Mouse (Mus musculus) embryonic facial prominence, embryonic 10.5 days (tissue): Measurements from ENCODE around the gene Ptprd. TPM values are rescaled to one million over a fixed set of nuclear protein-coding genes. Genes with fewer than 3 reads are reported as not detected.
A peak's percentile ranks its signal among the peaks of the same experiment; 100 is the strongest.

Experiments used
- DNase-seq: peaks from one replicate; pipeline ENCODE4 v3.0.0-alpha.2; 2017; ENCODE audit warnings: low spot score
- H3K27ac ChIP-seq: fragments of 300-500 bp; sonication (generic); replicated peaks from 2 replicates; pipeline ENCODE4 v1.5.1; 2016; ENCODE audit warnings: mild to moderate bottlenecking
- H3K27me3 ChIP-seq: fragments of 300-500 bp; sonication (generic); replicated peaks from 2 replicates; pipeline ENCODE4 v1.6.1; 2016; ENCODE audit warnings: low read depth, mild to moderate bottlenecking; ENCODE audit not compliant: poor library complexity, severe bottlenecking
- H3K36me3 ChIP-seq: fragments of 300-500 bp; sonication (generic); replicated peaks from 2 replicates; pipeline ENCODE4 v1.6.1; 2016; ENCODE audit warnings: mild to moderate bottlenecking, moderate library complexity
- H3K4me1 ChIP-seq: fragments of 300-500 bp; sonication (generic); 2 replicates; pipeline ENCODE4 v1.6.1; 2016
- H3K4me3 ChIP-seq: fragments of 300-500 bp; sonication (generic); 2 replicates; pipeline ENCODE4 v1.5.1; 2016; ENCODE audit warnings: mild to moderate bottlenecking, moderate library complexity
- H3K9me3 ChIP-seq: fragments of 300-500 bp; sonication (generic); 2 replicates; pipeline ENCODE4 v1.6.1; 2016; ENCODE audit warnings: mild to moderate bottlenecking
- WGBS: fragments of 180-500 bp; shearing (Covaris S2); methylation state at CpG from one replicate; pipeline ENCODE4 v1.1.7; 2016; 5-methylcytosine and 5-hydroxymethylcytosine counted together
- polyA plus RNA-seq: library from polyadenylated mRNA; unstranded; fragments of >200 nt; fragmentation: Nextera tagmentation; extraction: Ambion mirVana; gene quantifications from 2 replicates; pipeline ENCODE4 v1.2.1, GENCODE M21; 2016

The Ptprd gene
- polyA plus RNA-seq, 1 experiment from 2014 or later = 11.7 TPM

DNA sequence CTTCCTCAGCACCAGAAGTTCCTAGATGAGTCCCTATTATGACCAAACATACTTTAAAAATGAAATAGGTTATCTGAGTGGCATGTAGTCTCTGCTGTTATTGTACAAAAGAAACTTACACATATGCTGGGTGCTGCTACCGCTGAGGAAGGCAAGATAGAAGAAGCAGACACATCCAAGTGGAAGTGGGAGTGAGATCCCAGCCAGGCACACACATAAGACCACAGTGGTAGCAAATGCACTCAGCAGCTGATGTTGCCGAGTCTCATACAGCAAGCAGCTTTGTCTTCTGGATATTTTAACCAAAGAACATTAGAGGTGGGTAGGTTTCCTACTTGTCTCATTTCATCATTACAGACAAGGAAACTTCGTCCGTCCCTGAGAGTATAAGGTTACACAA, 1759.5 kb downstream of the Ptprd start:
- DNase-seq = no peak
- Histone ChIP-seq H3K27me3 (peaks cover 15% of the 10 kb centered on the region), H3K9me3 (no peaks in the 10 kb centered on the region), H3K27ac (no peak overlapping the region), H3K4me1 (peaks cover 13% of the 10 kb centered on the region), H3K36me3 (no peaks in the 10 kb centered on the region), H3K4me3 (no peak overlapping the region)
- WGBS = 78% methylated on average over 4 of the region's 4 CpGs

DNA sequence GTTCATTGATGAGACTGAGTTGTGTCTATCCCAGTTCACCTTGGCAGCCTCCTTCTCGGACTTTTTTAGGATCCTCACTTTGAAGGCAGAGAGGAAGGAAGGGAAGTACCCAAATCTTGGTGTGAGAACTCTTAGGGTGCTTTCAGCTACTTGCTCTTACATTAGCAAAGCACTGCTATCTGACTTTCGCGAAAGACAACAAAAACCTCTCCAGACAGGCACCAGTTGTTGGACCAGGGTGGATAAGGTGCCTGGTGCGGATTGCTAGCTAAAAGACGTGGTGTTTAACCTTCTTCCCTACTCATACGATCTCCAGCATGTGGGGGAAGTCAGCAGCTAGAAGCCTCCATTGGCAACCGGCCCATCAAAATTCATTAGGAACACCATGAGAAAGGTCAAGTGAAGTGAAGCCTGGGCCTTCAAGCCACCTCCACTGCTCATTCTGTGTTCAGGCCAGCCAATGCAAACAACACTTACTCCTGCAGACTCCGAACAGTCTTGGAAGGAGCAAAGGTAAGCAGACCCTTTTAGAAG, 1760.7 kb downstream of the Ptprd start:
- Histone ChIP-seq H3K9me3 (no peaks in the 10 kb centered on the region), H3K36me3 (no peaks in the 10 kb centered on the region), H3K4me3 (peak overlapping the region; percentile 75), H3K27me3 (peaks cover 15% of the 10 kb centered on the region), H3K27ac (peak overlapping the region; percentile 97), H3K4me1 (peaks cover 15% of the 10 kb centered on the region)
- DNase-seq = peak; percentile 15
- WGBS = 45% methylated on average over 8 of the region's 8 CpGs

DNA sequence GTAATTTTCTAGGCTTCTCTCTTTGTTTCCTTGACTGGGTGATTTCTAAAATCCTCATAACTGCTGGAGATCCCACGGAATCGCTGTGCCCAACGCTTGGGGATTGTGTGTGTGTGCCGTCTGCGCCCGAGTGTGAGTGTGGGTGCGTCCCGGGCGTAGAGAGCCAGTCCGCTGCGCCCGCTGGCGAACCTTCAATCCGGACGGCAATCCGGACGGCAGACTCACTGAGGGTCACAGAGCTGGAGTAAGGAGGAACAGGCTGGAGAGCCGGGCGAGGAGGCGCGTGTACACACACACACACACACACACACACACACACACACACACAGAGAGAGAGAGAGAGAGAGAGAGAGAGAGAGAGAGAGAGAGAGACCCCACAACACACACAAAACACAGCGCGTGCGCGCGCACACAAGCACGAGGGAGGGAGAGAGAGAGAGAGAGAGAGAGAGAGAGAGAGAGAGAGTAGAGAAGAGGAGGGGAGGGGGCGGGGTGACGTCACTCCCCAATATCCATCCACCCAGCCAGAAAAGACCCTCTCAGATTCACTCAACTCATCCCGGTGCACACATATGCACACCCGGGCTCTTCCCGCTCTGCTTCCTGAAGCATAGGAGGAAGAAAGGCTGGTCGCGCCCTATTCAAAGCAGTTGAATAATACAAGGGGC, 1761.3 kb downstream of the Ptprd start:
- H3K9me3 ChIP-seq = no peaks in the 10 kb centered on the region
- WGBS = under 1% methylated on average over 34 of the region's 34 CpGs

DNA sequence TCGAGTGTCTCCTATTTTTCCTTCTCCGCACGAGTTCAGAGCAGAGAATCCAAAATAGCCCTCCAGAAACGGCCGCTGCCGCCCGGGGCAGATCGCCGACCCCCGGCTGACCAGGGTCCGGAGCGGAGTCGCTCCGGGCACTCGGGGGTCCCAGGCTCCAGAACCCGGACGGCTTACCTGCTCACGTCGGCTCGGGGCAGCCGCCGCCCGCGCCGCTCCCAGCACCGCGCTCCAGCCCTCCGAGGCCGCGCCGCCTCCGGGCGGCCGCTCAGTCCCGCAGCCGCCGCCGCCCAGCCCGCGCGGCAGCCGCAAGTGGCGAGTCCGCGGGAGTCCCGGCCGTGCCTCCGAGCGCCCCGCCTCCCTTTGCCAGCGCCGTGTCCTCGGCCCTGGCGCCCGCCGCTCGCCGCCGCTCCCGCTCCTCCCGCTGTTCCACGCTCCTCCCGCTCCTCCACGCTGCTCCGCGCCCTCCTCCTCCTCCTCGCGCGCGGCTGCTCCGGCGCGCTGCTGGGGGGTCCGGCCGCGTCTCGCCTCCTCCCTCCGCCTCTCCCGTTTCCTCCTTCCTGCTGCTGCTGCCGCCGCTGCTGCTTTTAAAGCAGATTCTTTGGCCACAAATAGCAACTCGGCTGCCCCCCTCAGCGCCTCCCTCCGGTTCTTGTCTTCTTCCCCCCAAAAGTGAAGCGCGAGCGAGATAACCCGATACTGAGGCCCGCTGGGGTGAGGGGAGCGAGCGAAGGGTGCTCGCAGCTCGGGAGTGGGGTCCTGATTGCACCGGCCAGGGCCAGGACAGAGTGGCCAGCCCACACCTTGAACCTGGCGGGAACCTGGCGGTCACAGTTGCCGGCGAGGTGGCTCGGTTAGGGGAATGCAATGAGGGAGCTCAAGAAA, 1762.1 kb downstream of the Ptprd start:
- H3K4me1 ChIP-seq = peaks cover 15% of the 10 kb centered on the region
- WGBS = under 1% methylated on average over 97 of the region's 99 CpGs
- peak overlapping the region; percentile 97 for H3K27ac ChIP-seq
- no peaks in the 10 kb centered on the region for H3K9me3 ChIP-seq
- H3K4me3 ChIP-seq = peak overlapping the region; percentile 75
- H3K36me3 ChIP-seq = no peaks in the 10 kb centered on the region
- H3K27me3 ChIP-seq = peaks cover 15% of the 10 kb centered on the region
- peak; percentile 83 for DNase-seq

More for the DNA sequence above, 1761.3 kb downstream of the Ptprd start:
- DNase-seq = peak; percentile 87
- peaks cover 15% of the 10 kb centered on the region for H3K27me3 ChIP-seq
- H3K4me3 ChIP-seq = peak overlapping the region; percentile 75
- peak overlapping the region; percentile 97 for H3K27ac ChIP-seq
- no peaks in the 10 kb centered on the region for H3K36me3 ChIP-seq
- H3K4me1 ChIP-seq = peaks cover 15% of the 10 kb centered on the region

DNA sequence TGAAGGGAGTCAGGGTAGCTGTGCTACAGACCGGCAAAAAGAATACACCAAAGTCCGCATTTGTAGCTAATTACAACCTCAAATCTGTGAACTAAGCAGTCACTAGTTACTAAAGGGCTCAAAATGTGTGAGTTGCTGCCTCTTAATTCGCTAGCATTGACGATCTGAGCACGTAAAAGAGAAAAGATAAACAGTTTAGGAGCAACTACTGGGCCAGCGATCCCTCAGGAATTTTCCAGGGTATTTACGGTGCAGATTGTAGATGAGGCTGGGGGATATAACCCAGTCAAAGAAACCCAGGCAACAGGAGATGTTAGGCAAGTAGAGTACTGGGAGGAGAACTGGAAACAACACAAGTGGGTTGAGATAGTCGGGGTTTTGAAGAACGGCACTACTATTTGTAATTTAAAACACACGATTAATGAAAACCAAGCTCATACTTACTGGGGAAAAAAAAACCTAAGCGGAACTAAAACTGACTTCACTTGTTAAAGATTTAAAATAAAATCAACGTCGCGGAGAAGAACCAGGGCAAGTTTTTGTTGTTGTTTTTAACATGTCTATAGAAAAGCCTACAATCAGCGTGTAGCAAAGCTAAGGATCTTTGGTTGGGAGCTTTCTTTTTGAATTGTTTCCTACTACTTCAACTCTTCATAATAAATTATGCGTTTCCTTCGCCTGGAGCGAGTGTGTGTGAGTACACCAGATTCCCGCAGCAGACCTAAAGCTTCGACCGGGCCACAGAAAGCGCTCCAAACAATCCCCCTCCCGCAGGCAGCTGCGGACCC, 1762.9 kb downstream of the Ptprd start:
- peaks cover 15% of the 10 kb centered on the region for H3K27me3 ChIP-seq
- peak overlapping the region; percentile 75 for H3K4me3 ChIP-seq
- no peaks in the 10 kb centered on the region for H3K9me3 ChIP-seq
- peak; percentile 30 for DNase-seq
- H3K36me3 ChIP-seq = no peaks in the 10 kb centered on the region
- H3K27ac ChIP-seq = peak overlapping the region; percentile 97
- WGBS = under 1% methylated on average over 24 of the region's 24 CpGs
- H3K4me1 ChIP-seq = peaks cover 17% of the 10 kb centered on the region

DNA sequence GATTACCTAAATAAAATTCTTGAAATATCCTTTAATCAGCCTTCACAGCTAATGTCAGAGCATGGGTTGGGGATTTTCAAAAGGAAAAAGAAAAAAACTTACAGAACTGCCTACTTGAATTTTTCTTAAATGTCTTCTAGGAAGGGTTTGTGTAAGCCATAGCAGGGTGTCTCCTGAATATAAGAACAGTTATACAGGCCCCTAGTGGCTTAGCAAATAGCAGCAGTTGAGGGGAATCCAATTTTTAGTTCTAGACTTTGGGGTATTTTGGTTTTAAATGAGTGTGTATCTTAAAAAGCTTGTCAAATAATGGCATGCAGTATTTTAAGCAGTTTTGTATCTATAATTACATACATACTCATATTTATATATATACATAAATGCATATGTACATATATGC, 1764.4 kb downstream of the Ptprd start:
- no peaks in the 10 kb centered on the region for H3K36me3 ChIP-seq
- DNase-seq = no peak
- peaks cover 15% of the 10 kb centered on the region for H3K27me3 ChIP-seq
- peak overlapping the region; percentile 75; the same call in 1 of the 2 replicates for H3K4me3 ChIP-seq
- peaks cover 24% of the 10 kb centered on the region for H3K4me1 ChIP-seq
- no peaks in the 10 kb centered on the region for H3K9me3 ChIP-seq
- H3K27ac ChIP-seq = no peak overlapping the region

DNA sequence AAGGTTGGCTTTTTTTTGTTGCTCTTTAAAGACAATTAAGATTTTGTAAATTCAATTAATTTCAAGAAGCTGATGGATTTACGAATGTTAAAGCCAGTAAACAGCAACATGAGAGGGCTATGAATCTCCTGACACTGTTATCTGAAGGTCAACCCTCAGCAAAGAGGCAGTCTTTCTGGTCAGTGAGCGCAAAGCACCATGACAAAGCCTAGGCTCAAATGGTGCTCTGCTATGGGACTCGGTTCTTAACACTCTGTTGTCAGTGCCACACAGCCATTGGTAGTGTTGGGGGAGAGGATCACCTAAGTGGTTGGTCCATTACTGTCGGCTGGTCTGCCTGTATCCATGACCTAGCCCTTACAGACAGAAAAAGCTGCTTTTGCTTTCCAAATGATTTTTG, 1767.0 kb downstream of the Ptprd start:
- Histone ChIP-seq H3K4me1 (peaks cover 27% of the 10 kb centered on the region), H3K9me3 (no peaks in the 10 kb centered on the region), H3K27me3 (no peaks in the 10 kb centered on the region), H3K4me3 (no peak overlapping the region), H3K27ac (no peak overlapping the region), H3K36me3 (no peaks in the 10 kb centered on the region)
- DNase-seq = no peak
- 75% methylated on average over 4 of the region's 4 CpGs for WGBS

DNA sequence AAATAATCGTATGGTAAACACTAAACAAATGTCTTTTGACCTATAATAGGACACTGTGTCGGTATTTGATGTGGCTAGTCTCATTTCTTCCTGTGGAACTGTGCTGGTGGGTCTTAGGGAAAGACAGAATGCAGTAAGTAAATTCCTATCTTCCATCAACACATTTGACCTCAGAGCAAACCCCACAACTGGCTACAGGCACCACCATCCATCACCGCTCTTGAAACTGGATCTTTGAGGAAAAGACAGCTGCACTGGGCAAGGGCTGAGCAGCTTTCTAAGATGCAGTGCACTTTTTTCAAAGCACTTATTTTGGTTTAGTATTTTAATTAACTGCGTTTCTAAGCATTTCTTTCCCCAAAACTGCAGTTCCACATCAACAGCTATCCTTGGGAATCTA, 1768.2 kb downstream of the Ptprd start:
- Histone ChIP-seq H3K9me3 (no peaks in the 10 kb centered on the region), H3K36me3 (no peaks in the 10 kb centered on the region), H3K27ac (no peak overlapping the region), H3K4me1 (peaks cover 26% of the 10 kb centered on the region), H3K4me3 (no peak overlapping the region), H3K27me3 (no peaks in the 10 kb centered on the region)
- no peak for DNase-seq
- 75% methylated on average over 4 of the region's 4 CpGs for WGBS

DNA sequence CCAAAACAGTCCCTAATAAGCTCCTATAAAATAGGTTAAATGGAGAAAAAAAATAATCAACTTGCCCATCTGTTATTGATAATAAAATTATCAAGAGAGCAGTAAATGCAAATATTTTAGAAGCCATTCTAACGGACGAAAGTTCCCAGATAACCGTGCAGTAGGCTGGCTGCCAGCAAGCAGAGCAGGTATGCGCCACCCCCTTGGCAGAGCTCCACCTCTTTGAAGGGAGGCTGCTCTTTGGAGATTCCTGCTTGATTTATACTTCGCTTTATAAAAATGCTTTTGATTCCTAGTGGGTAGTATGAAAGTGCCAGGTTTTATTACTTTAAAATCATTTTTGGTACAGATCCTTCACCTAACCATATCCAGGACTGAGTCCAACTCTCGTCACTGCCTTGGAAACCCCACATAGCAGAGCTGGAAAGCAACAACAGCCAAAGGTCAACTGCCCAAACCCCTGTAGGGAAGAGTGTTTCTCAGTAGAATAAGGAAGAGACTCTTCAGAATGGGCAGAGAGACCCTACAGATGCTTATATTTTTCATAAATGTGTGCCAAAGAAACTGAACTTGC, 1770.9 kb downstream of the Ptprd start:
- no peak for DNase-seq
- no peaks in the 10 kb centered on the region for H3K9me3 ChIP-seq
- WGBS = 60% methylated on average over 6 of the region's 6 CpGs

DNA sequence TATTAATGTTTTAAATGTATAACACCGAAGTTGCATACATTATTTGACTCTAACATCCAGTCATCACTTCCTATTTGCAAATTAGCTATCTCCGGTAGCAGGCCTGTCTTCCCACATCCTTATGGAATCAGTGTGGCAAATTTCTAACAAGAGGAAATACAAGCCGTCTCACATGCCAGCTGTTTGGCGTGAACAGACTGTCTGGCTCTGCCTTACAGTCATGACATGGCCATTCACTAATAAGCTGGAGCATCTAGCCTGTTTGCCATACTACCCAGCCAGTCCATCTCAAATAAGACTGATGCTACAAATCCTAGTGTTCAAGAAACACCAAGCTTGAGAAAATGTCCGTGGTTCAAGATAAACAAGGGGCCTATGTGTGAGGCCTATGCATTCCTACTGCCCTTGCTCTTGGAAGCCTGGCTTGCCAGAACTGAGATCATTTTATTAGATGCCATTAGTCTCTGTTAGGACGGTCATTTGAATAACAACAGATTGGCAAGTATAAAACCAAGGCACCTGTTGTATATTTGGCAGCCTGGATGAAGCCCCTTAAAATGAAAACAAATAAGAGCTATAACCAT, 1773.2 kb downstream of the Ptprd start:
- no peak overlapping the region for H3K4me3 ChIP-seq
- H3K36me3 ChIP-seq = no peaks in the 10 kb centered on the region
- H3K27me3 ChIP-seq = no peaks in the 10 kb centered on the region
- WGBS = 89% methylated on average over 6 of the region's 6 CpGs
- H3K9me3 ChIP-seq = no peaks in the 10 kb centered on the region
- DNase-seq = no peak
- no peak overlapping the region for H3K27ac ChIP-seq
- peaks cover 20% of the 10 kb centered on the region for H3K4me1 ChIP-seq

More for the DNA sequence above, 1770.9 kb downstream of the Ptprd start:
- no peak overlapping the region for H3K4me3 ChIP-seq
- no peak overlapping the region for H3K27ac ChIP-seq
- H3K4me1 ChIP-seq = peaks cover 22% of the 10 kb centered on the region
- H3K36me3 ChIP-seq = no peaks in the 10 kb centered on the region
- no peaks in the 10 kb centered on the region for H3K27me3 ChIP-seq

DNA sequence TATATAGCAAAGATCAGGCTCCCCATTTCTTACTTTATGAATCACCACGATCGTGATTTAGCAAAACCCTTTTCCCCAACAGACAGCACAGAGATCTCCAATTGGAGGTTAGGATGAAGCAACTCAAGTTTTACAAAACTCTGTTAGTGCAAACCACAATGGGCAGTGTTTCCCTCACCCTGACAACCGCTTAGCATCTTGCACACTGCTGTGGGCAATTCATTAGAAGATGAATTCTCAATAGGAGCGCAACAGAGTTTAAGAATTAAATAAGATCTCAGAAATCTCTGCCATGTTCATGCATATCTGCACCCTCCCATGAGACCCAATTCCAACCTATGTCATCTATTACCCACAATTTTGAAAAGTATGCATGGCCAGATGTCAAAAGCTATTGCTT, 1773.7 kb downstream of the Ptprd start:
- Histone ChIP-seq H3K4me3 (no peak overlapping the region), H3K36me3 (no peaks in the 10 kb centered on the region), H3K4me1 (peaks cover 16% of the 10 kb centered on the region), H3K27me3 (no peaks in the 10 kb centered on the region), H3K9me3 (no peaks in the 10 kb centered on the region), H3K27ac (no peak overlapping the region)
- no peak for DNase-seq
- WGBS = 92% methylated on average over 4 of the region's 4 CpGs

DNA sequence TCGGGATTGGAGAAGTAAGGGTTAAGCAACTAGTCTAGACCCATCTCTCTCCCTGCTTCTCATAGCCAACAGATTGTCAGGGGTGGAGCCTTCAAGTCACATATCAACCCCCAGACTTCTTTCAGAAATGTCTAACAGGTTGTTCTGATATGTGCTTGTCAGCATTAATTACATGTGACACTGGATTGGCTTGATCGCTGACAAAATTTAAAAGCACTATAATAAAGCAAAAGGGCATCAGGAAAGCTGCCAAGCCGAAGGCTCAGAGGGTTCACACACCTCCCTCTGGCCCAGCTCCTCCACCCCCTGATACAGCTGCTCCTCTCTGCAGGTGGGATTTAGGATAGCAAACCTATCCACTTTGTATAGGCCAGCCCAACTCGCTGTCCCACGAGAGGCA, 1775.8 kb downstream of the Ptprd start:
- no peak for DNase-seq
- H3K27me3 ChIP-seq = no peaks in the 10 kb centered on the region
- 68% methylated on average over 5 of the region's 5 CpGs for WGBS
- H3K4me3 ChIP-seq = no peak overlapping the region
- H3K4me1 ChIP-seq = peaks cover 15% of the 10 kb centered on the region
- H3K9me3 ChIP-seq = no peaks in the 10 kb centered on the region
- H3K36me3 ChIP-seq = no peaks in the 10 kb centered on the region
- H3K27ac ChIP-seq = no peak overlapping the region
